Mouse (Mus musculus): Measurements from ENCODE around the gene Lurap1l.

The Lurap1l gene

DNA sequence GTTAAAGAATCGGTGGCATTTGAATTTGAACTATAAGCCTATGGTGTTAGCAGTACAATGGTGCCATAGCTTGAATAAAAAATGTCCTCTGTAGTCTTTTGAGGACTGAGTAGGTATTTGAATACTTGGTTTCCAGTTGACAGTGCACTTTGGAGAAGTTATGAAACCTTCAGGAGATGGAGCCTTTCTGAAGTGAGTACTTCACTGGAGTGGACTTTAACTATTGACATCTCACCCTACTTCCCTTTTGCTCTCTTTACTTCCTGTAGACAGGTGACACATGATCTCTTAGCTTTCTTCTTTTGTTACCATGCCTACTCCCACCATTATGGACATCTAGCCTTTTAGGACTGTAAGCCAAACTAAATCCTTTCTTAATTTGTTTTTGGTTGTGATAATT lies 80.4 kb downstream of the Lurap1l start:
- no peak for DNase-seq (ENCODE audit: extremely low spot score, low read depth, low spot score)

DNA sequence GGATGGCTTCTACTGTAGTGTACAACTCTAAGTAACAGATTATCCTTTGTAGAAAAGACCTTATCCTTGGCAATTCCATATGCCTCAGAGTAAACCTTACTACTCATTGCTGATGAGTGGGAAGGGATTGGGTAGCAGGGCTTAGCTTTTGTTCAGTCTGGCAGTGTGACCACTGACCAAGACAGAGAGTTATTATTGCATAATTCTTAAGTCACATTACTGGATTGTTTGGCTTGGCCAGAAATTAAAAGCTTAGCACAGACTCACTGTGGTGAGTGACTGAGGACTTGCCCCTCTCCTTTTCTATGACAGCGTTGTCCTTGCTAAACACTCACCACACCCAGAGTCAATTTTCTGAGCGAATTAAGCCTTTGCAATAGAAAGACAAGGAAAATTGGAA lies 93.1 kb downstream of the Lurap1l start:
- DNase-seq (ENCODE audit: extremely low spot score, low read depth, low spot score): no peak
